Mouse (Mus musculus) heart, embryonic 11.5 days (tissue): ENCODE measurements around the gene Syt13. TPM values are rescaled to one million over a fixed set of nuclear protein-coding genes. Genes with fewer than 3 reads are reported as not detected.

Source experiments
- ATAC-seq: fragments of 200-750 bp; cut with Nextera tagmentation; replicated peaks from 2 replicates; pipeline ENCODE4 v1.8.0; 2017; ENCODE audit warnings: moderate library complexity; ENCODE audit not compliant: insufficient number of reproducible peaks, low FRiP score, low TSS enrichment
- H3K27ac ChIP-seq: fragments of 300-500 bp; sonication (generic); 2 replicates; pipeline ENCODE4 v1.5.1; 2014; ENCODE audit warnings: mild to moderate bottlenecking, low read depth, low read length
- H3K27me3 ChIP-seq: fragments of 300-500 bp; sonication (generic); 2 replicates; pipeline ENCODE4 v1.6.1; 2014; ENCODE audit warnings: mild to moderate bottlenecking, low read length, mixed read lengths; ENCODE audit not compliant: control insufficient read depth, insufficient read depth
- H3K36me3 ChIP-seq: fragments of 300-500 bp; sonication (generic); 2 replicates; pipeline ENCODE4 v1.6.1; 2014; ENCODE audit warnings: mild to moderate bottlenecking, low read length, moderate library complexity, mixed read lengths; ENCODE audit not compliant: control insufficient read depth, insufficient read depth
- H3K4me1 ChIP-seq: fragments of 300-500 bp; sonication (generic); 2 replicates; pipeline ENCODE4 v1.6.1; 2014; ENCODE audit warnings: low read length; ENCODE audit not compliant: control insufficient read depth, insufficient read depth
- H3K4me2 ChIP-seq: fragments of 300-500 bp; sonication (generic); 2 replicates; pipeline ENCODE4 v1.6.1; 2014; ENCODE audit warnings: mild to moderate bottlenecking, moderate library complexity
- H3K4me3 ChIP-seq: fragments of 300-500 bp; sonication (generic); 2 replicates; pipeline ENCODE4 v1.5.1; 2014; ENCODE audit warnings: low read depth, low read length
- H3K9ac ChIP-seq: fragments of 300-500 bp; sonication (generic); 2 replicates; pipeline ENCODE4 v1.6.1; 2014; ENCODE audit warnings: mild to moderate bottlenecking, low read depth, low read length, moderate library complexity
- H3K9me3 ChIP-seq: fragments of 300-500 bp; sonication (generic); replicated peaks from 2 replicates; pipeline ENCODE4 v1.6.1; 2016; ENCODE audit warnings: low read length; ENCODE audit not compliant: control insufficient read depth
- WGBS: fragments of 180-500 bp; shearing (Covaris S2); extraction: QIAGEN DNeasy Blood & Tissue Kit; methylation state at CpG from one replicate; pipeline ENCODE4 v1.1.7; 2014; ENCODE audit not compliant: insufficient replicate concordance; 5-methylcytosine and 5-hydroxymethylcytosine counted together
- polyA plus RNA-seq: library from polyadenylated mRNA; unstranded; fragments of >200 nt; fragmentation: Nextera tagmentation; extraction: Ambion mirVana; gene quantifications from 2 replicates; pipeline ENCODE4 v1.2.1, GENCODE M21; 2014

The Syt13 gene
- polyA plus RNA-seq, 1 experiment from 2014 or later: 0.52 TPM

DNA sequence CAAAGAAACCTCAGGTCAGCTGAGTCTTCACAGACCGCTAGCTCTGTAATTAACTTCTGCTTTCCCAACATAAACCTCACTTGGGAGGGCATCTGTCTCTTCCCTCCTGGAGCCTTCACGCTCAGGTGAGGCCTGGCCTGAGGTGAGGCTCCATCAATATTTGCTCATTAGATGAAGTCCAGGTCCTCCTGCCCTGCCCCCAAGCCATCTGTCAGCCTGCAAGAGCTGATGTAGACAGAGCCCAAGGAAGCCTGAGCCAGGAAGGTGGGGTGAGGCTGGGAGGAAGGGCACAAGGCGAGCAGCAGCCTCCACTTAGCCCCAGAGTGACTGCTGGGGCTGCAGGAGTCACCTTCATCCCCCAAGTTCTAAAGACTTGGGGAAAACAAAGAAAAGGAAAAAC lies 20.6 kb downstream of the Syt13 start:
- Histone ChIP-seq H3K9ac (no peak overlapping the region), H3K27me3 (0 out of 2 replicates have a peak, but pooled peaks cover 2% of the 10 kb centered on the region), H3K27ac (no peak overlapping the region), H3K4me2 (no peak overlapping the region), H3K4me1 (0 out of 2 replicates have a peak, but pooled peaks cover 2% of the 10 kb centered on the region), H3K9me3 (no peaks in the 10 kb centered on the region), H3K36me3 (no peaks in the 10 kb centered on the region), H3K4me3 (no peak overlapping the region)
- 54% methylated on average over 3 of the region's 3 CpGs for WGBS
- no peak for ATAC-seq

DNA sequence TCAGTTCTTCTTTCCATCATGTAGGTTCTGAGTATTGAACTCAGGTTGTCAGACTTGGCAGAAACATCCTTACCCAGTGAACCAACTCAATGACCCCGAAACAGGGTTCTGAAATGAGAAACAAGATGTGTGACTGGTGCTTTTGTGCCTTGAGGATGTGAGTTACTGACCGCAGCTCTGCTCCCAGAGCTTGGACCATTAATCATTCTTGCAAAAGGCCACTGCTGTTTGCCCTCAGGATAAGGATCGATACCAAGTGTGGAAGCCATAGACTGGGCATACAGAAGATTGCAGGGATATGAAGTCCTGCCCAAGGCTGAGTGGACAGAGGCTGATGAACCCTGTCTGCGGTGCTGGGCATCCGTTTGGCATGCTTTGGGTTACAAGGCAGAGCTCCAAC lies 23.2 kb downstream of the Syt13 start:
- peaks cover 2% of the 10 kb centered on the region; the same call in 1 of the 2 replicates for H3K27me3 ChIP-seq
- 0 out of 2 replicates have a peak, but pooled peaks cover 2% of the 10 kb centered on the region for H3K4me1 ChIP-seq
- 75% methylated on average over 5 of the region's 5 CpGs for WGBS
- H3K9me3 ChIP-seq: no peaks in the 10 kb centered on the region
- H3K36me3 ChIP-seq: no peaks in the 10 kb centered on the region
- no peak overlapping the region for H3K4me2 ChIP-seq
- no peak overlapping the region for H3K27ac ChIP-seq
- ATAC-seq: no peak
- no peak overlapping the region for H3K4me3 ChIP-seq
- no peak overlapping the region for H3K9ac ChIP-seq

DNA sequence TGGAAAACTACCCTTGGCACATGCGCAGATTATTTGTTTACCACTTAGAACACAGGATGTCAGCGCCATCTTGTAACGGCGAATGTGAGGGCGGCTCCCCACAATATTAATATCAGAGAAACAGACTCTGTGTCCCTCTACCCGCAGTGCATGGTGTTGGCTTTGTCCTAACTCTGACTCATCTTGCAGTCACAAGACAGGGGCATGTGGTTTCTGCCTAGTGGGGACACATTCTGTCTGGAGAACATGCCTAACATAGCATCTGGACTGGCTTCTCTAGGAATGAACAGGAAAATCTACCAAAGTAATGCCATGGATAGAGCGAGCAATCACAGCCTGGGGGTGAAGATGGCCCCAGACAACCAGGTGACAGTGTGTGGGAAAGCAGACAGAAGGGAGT lies 23.9 kb downstream of the Syt13 start:
- H3K9ac ChIP-seq: no peak overlapping the region
- H3K4me2 ChIP-seq: no peak overlapping the region
- no peaks in the 10 kb centered on the region for H3K36me3 ChIP-seq
- ATAC-seq: no peak
- H3K27me3 ChIP-seq: peaks cover 2% of the 10 kb centered on the region; the same call in 1 of the 2 replicates
- WGBS: 93% methylated on average over 7 of the region's 7 CpGs
- H3K27ac ChIP-seq: no peak overlapping the region
- H3K4me1 ChIP-seq: peaks cover 6% of the 10 kb centered on the region; the same call in 1 of the 2 replicates
- no peaks in the 10 kb centered on the region for H3K9me3 ChIP-seq
- H3K4me3 ChIP-seq: no peak overlapping the region

DNA sequence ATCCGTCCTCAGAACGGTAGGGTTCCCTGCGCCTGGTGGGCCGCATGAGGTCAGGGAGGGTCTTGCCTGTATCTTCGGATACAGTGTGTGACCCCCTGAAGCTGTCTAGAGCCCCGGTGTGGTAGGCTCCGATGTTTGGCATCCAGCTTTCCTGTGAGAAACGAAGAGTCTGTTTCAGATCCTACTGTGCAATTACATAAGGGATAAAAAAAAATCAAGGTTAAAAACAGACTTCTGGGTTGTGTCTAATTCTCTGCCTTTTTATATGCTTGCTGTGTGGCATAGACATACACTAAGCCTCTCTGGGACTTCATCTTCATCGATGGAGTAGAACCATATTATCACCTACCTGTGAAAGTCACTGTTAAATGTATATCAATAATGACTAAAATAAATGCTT lies 26.1 kb downstream of the Syt13 start:
- H3K4me3 ChIP-seq: no peak overlapping the region
- ATAC-seq: no peak
- H3K9ac ChIP-seq: no peak overlapping the region
- H3K36me3 ChIP-seq: no peaks in the 10 kb centered on the region
- 79% methylated on average over 9 of the region's 9 CpGs for WGBS
- H3K27me3 ChIP-seq: peaks cover 2% of the 10 kb centered on the region; the same call in 1 of the 2 replicates
- no peaks in the 10 kb centered on the region for H3K9me3 ChIP-seq
- H3K4me2 ChIP-seq: no peak overlapping the region
- H3K27ac ChIP-seq: no peak overlapping the region
- peaks cover 6% of the 10 kb centered on the region; the same call in 1 of the 2 replicates for H3K4me1 ChIP-seq

DNA sequence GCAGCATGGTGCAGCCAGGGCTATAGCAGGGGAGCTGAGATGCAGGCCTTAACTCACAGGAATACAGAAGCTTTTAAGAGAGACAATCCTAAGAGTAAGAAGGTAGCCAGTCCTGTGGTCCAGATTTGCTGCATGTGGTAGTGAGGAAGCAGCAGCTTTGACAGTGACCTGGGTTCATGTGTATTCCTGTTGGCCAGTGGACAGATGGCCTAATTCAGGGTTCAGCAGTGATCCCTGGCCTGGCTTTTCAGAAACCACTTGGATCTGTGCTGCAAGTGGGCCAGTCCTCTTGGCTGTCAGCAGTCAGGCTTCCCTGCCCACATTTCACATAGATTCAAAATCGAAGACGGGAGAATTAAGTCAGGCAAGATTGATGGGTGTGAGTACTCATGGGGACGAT lies 26.6 kb downstream of the Syt13 start:
- ATAC-seq: no peak
- H3K9me3 ChIP-seq: no peaks in the 10 kb centered on the region
- H3K9ac ChIP-seq: no peak overlapping the region
- no peak overlapping the region for H3K4me3 ChIP-seq
- H3K4me2 ChIP-seq: no peak overlapping the region
- H3K4me1 ChIP-seq: peaks cover 6% of the 10 kb centered on the region; the same call in 1 of the 2 replicates
- H3K27me3 ChIP-seq: peaks cover 2% of the 10 kb centered on the region; the same call in 1 of the 2 replicates
- 82% methylated on average over 3 of the region's 3 CpGs for WGBS
- no peak overlapping the region for H3K27ac ChIP-seq
- H3K36me3 ChIP-seq: no peaks in the 10 kb centered on the region

DNA sequence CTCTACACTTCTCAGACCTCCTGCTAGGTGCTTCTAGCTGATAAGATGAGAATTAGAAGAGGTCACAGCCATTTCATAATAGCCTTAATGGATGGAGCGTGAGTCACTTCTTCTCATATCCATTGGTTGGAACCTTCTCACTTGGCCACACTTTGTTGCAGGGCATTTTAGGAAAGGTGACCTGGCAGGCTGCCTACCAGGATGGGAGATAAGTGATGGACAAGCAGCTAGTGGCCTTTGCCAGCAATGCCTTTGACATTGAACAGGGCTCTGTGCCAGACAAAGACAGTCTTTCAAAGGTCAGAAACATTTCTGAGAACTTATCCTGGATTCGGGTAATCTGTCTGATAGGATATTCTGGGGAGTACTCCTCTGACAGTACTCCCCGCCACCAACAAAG lies 28.5 kb downstream of the Syt13 start:
- Histone ChIP-seq H3K4me2 (no peak overlapping the region), H3K9me3 (no peaks in the 10 kb centered on the region), H3K27me3 (peaks cover 14% of the 10 kb centered on the region; the same call in 1 of the 2 replicates), H3K36me3 (no peaks in the 10 kb centered on the region), H3K4me3 (no peak overlapping the region), H3K4me1 (peaks cover 14% of the 10 kb centered on the region), H3K27ac (no peak overlapping the region), H3K9ac (no peak overlapping the region)
- no peak for ATAC-seq
- WGBS: 58% methylated on average over 3 of the region's 3 CpGs

DNA sequence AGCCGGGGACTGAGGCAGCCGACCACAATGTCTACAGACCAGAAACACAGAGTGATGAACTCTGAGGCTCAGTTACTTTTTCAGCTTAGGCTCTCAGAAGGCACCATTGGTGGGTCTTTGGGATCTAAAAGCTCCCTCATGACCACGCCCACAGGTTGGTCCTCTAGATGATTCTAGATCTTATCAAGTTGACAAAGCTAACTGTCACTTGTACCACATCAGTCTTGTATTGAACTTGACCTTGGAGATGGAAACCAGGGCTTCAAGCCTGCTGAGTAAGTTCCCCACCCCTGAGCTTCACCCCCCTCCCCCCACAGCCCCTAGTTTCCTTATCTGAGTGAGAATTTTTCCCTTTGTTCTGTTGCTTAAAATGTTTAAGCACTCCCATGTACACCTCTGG lies 29.5 kb downstream of the Syt13 start:
- 80% methylated on average over 3 of the region's 3 CpGs for WGBS

DNA sequence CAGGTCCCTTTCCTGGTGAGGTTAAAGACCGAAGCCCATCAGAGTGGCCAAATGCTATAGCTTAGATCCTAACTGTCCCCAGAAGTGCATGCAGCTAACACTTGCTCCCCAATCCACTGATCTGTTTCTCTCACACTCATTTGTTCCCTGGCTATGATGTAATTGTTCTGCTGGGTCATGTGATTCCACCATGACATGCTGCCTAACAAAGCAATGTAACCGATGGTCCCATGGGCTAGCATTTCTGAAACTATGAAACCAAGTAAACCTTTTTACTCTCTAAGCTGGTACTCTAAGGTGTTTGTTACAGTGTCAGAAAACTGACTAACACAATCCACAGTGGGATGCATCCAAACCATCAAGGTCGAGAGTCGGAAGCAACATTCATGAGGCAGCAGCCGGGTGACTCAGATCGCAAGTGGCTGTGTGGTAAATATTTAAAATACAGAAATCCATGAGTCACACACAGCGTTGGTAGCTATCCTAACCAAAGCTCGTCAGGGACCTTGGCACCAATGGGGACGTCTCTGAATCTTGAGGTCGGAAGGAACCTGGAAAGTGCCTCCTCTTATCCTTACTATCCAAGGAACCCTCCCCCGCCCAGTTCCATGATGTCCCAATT lies 30.3 kb downstream of the Syt13 start:
- H3K4me1 ChIP-seq: peaks cover 16% of the 10 kb centered on the region
- no peaks in the 10 kb centered on the region for H3K36me3 ChIP-seq
- no peaks in the 10 kb centered on the region for H3K9me3 ChIP-seq
- no peak for ATAC-seq
- H3K4me2 ChIP-seq: no peak overlapping the region
- H3K4me3 ChIP-seq: no peak overlapping the region
- H3K9ac ChIP-seq: no peak overlapping the region
- H3K27ac ChIP-seq: no peak overlapping the region
- 85% methylated on average over 11 of the region's 11 CpGs for WGBS
- H3K27me3 ChIP-seq: peaks cover 14% of the 10 kb centered on the region; the same call in 1 of the 2 replicates

More for the DNA sequence above, 29.5 kb downstream of the Syt13 start:
- no peak overlapping the region for H3K27ac ChIP-seq
- peaks cover 16% of the 10 kb centered on the region for H3K4me1 ChIP-seq
- no peak overlapping the region for H3K4me3 ChIP-seq
- H3K27me3 ChIP-seq: peaks cover 14% of the 10 kb centered on the region; the same call in 1 of the 2 replicates
- H3K36me3 ChIP-seq: no peaks in the 10 kb centered on the region
- no peak overlapping the region for H3K9ac ChIP-seq
- no peak overlapping the region for H3K4me2 ChIP-seq
- no peaks in the 10 kb centered on the region for H3K9me3 ChIP-seq
- no peak for ATAC-seq
